ENCODE assay signal across 8 mouse cellular contexts in the genomic region with DNA sequence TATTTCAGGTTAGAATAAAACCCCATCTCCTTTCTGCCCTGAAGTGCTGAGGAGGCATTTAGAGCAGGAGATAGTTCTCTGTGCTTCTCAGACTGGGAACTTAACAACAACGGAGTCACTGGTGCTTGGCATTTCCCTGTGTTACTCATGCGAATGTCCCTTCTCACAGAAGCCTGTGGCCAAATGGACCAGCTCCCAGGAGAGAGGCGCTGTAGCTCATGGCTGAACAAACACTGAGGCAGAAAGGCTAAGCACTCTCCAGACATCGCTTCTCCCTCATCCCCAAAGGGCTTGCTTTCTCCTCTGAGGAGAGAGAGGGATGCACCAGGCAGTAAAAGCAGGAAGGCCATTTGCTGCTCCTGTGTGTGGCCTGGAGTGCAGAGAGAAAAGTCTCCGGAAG.
DNase-seq lines count a peak whose midpoint lies in the region; ATAC-seq lines count a peak whose summit lies in the region.

No protein-coding gene starts in this region.

- ATAC-seq in embryonic facial prominence, embryonic 11.5 days (replicated peaks; ENCODE audit: insufficient number of reproducible peaks, low FRiP score, low TSS enrichment, low read depth): no peak; the same call in 1 of the 2 replicates
- no peak for ATAC-seq in heart, embryonic 13.5 days (ENCODE audit: extremely low read depth, insufficient number of reproducible peaks, low FRiP score, low TSS enrichment)
- ATAC-seq in neural tube, embryonic 12.5 days (ENCODE audit: low FRiP score, low read depth): peak; percentile 41
- ATAC-seq in activated CD4-positive, CD25-positive, alpha-beta regulatory T cell, adult 4 months: no peak

- peak; percentile 43 for DNase-seq in urinary bladder, postnatal 14 days (ENCODE audit: low spot score)
- no peak for DNase-seq in urinary bladder, postnatal 10 days (ENCODE audit: low spot score)
- no peak for DNase-seq in embryonic facial prominence, embryonic 11.5 days (ENCODE audit: low spot score)
- peak; percentile 19 to 29 for DNase-seq in kidney, postnatal 36 days
- no peak for DNase-seq in urinary bladder, adult 2 months (ENCODE audit: low spot score)

- peak overlapping the region; percentile 16; the same call in 1 of the 2 replicates for H3K4me2 ChIP-seq in embryonic facial prominence, embryonic 11.5 days (ENCODE audit: low read depth, low read length)
- H3K4me2 ChIP-seq in heart, embryonic 13.5 days: peak overlapping the region; percentile 48
- H3K4me2 ChIP-seq in neural tube, embryonic 12.5 days (replicated peaks): peak overlapping the region; percentile 31

- no peaks in the 10 kb centered on the region; the same call in 1 of the 2 replicates for H3K4me1 ChIP-seq in embryonic facial prominence, embryonic 11.5 days (ENCODE audit: control insufficient read depth, insufficient read depth, low read length)
- peaks cover 51% of the 10 kb centered on the region for H3K4me1 ChIP-seq in heart, embryonic 13.5 days
- peaks cover 35% of the 10 kb centered on the region for H3K4me1 ChIP-seq in neural tube, embryonic 12.5 days

- H3K4me3 ChIP-seq in embryonic facial prominence, embryonic 11.5 days (ENCODE audit: low read depth, low read length): no peak overlapping the region
- peak overlapping the region; percentile 9 for H3K4me3 ChIP-seq in heart, embryonic 13.5 days
- no peak overlapping the region for H3K4me3 ChIP-seq in neural tube, embryonic 12.5 days

- WGBS in embryonic facial prominence, embryonic 11.5 days: 5% methylated on average over 5 of the region's 5 CpGs
- WGBS in heart, embryonic 13.5 days: 10% methylated on average over 4 of the region's 5 CpGs
- under 1% methylated on average over 5 of the region's 5 CpGs for WGBS in neural tube, embryonic 12.5 days

- H3K27me3 ChIP-seq in embryonic facial prominence, embryonic 11.5 days (ENCODE audit: control insufficient read depth, insufficient read depth, low read length): no peaks in the 10 kb centered on the region
- no peaks in the 10 kb centered on the region for H3K27me3 ChIP-seq in heart, embryonic 13.5 days (replicated peaks)
- no peaks in the 10 kb centered on the region for H3K27me3 ChIP-seq in neural tube, embryonic 12.5 days (replicated peaks)

- no peak overlapping the region for H3K9ac ChIP-seq in embryonic facial prominence, embryonic 11.5 days (replicated peaks; ENCODE audit: low read length)
- peak overlapping the region; percentile 50; the same call in 1 of the 2 replicates for H3K9ac ChIP-seq in heart, embryonic 13.5 days
- no peak overlapping the region for H3K9ac ChIP-seq in neural tube, embryonic 12.5 days

- H3K27ac ChIP-seq in embryonic facial prominence, embryonic 11.5 days (replicated peaks; ENCODE audit: low read depth, low read length): no peak overlapping the region
- H3K27ac ChIP-seq in heart, embryonic 13.5 days (replicated peaks): peak overlapping the region; percentile 45; the same call in 1 of the 2 replicates
- H3K27ac ChIP-seq in neural tube, embryonic 12.5 days: no peak overlapping the region

- no peaks in the 10 kb centered on the region for H3K36me3 ChIP-seq in embryonic facial prominence, embryonic 11.5 days (replicated peaks; ENCODE audit: control insufficient read depth, insufficient read depth, low read depth, low read length)
- no peaks in the 10 kb centered on the region for H3K36me3 ChIP-seq in heart, embryonic 13.5 days
- no peaks in the 10 kb centered on the region for H3K36me3 ChIP-seq in neural tube, embryonic 12.5 days

- no peaks in the 10 kb centered on the region for H3K9me3 ChIP-seq in embryonic facial prominence, embryonic 11.5 days (replicated peaks; ENCODE audit: control insufficient read depth, low read length)
- H3K9me3 ChIP-seq in heart, embryonic 13.5 days: no peaks in the 10 kb centered on the region
- no peaks in the 10 kb centered on the region for H3K9me3 ChIP-seq in neural tube, embryonic 12.5 days

Comparison
In these comparisons a context has a peak if more than half of its experiments do, and no peak if none do; other contexts are left out.
1. DNase-seq: peak in urinary bladder, postnatal 14 days (single experiment) and kidney, postnatal 36 days (2 of 2); none in urinary bladder, postnatal 10 days (single experiment), embryonic facial prominence, embryonic 11.5 days (single experiment) and urinary bladder, adult 2 months (single experiment).
2. Peak in every context shown above with its lines, with median percentiles within 50 percentile points of each other: H3K4me2 ChIP-seq.